Mouse (Mus musculus): ENCODE results near the gene Hsd3b7. TPM values are rescaled to one million over a fixed set of nuclear protein-coding genes. Genes with fewer than 3 reads are reported as not detected.

Gene Hsd3b7
- polyA plus RNA-seq, 1 experiment = 43.4 TPM

- Histone ChIP-seq H3K4me3 (ENCODE audit: insufficient read depth, low read length) (no peak overlapping the region), H3K27ac (ENCODE audit: insufficient read depth, low read depth, low read length) (no peak overlapping the region), H3K4me1 (ENCODE audit: control insufficient read depth, insufficient read depth, low read length) (peaks cover 4% of the 10 kb centered on the region; the same call in 1 of the 2 replicates)
- TF ChIP-seq CTCF (IDR thresholded peaks at IDR 0.05; ENCODE audit: low read depth, low read length) = no peak
- TF ChIP-seq POLR2A (IDR thresholded peaks at IDR 0.05; ENCODE audit: borderline replicate concordance, low read depth, low read length) = no peak
Observed at GRCm38 (mm10) chr7:127813821-127814220, 13.4 kb downstream of the Hsd3b7 start.

GRCm38 (mm10) chr7:127814241-127814921 is 14.0 kb downstream of the Hsd3b7 start:
- Histone ChIP-seq H3K4me1 (ENCODE audit: control insufficient read depth, insufficient read depth, low read length) (peaks cover 4% of the 10 kb centered on the region; the same call in 1 of the 2 replicates), H3K4me3 (ENCODE audit: insufficient read depth, low read length) (no peak overlapping the region), H3K27ac (ENCODE audit: insufficient read depth, low read depth, low read length) (no peak overlapping the region)
- TF ChIP-seq POLR2A (IDR thresholded peaks at IDR 0.05; ENCODE audit: borderline replicate concordance, low read depth, low read length) = no peak
- no peak for TF ChIP-seq CTCF (IDR thresholded peaks at IDR 0.05; ENCODE audit: low read depth, low read length)

GRCm38 (mm10) chr7:127815116-127815665 is 14.8 kb downstream of the Hsd3b7 start:
- Histone ChIP-seq H3K4me1 (ENCODE audit: control insufficient read depth, insufficient read depth, low read length) (peaks cover 4% of the 10 kb centered on the region; the same call in 1 of the 2 replicates), H3K27ac (ENCODE audit: insufficient read depth, low read depth, low read length) (no peak overlapping the region), H3K4me3 (ENCODE audit: insufficient read depth, low read length) (no peak overlapping the region)
- TF ChIP-seq POLR2A (IDR thresholded peaks at IDR 0.05; ENCODE audit: borderline replicate concordance, low read depth, low read length) (no peak), CTCF (IDR thresholded peaks at IDR 0.05; ENCODE audit: low read depth, low read length) (no peak)

GRCm38 (mm10) chr7:127815954-127816821 is 15.8 kb downstream of the Hsd3b7 start:
- Histone ChIP-seq H3K4me1 (ENCODE audit: control insufficient read depth, insufficient read depth, low read length) (peaks cover 4% of the 10 kb centered on the region; the same call in 1 of the 2 replicates), H3K27ac (ENCODE audit: insufficient read depth, low read depth, low read length) (no peak overlapping the region), H3K4me3 (ENCODE audit: insufficient read depth, low read length) (no peak overlapping the region)
- TF ChIP-seq POLR2A (IDR thresholded peaks at IDR 0.05; ENCODE audit: borderline replicate concordance, low read depth, low read length) = no peak
- TF ChIP-seq CTCF (IDR thresholded peaks at IDR 0.05; ENCODE audit: low read depth, low read length) = no peak

- no peak overlapping the region for H3K27ac ChIP-seq (ENCODE audit: insufficient read depth, low read depth, low read length)
- no peak for TF ChIP-seq CTCF (IDR thresholded peaks at IDR 0.05; ENCODE audit: low read depth, low read length)
- TF ChIP-seq POLR2A (IDR thresholded peaks at IDR 0.05; ENCODE audit: borderline replicate concordance, low read depth, low read length) = no peak
- peaks cover 4% of the 10 kb centered on the region; the same call in 1 of the 2 replicates for H3K4me1 ChIP-seq (ENCODE audit: control insufficient read depth, insufficient read depth, low read length)
- no peak overlapping the region for H3K4me3 ChIP-seq (ENCODE audit: insufficient read depth, low read length)
Observed at GRCm38 (mm10) chr7:127817053-127817452, 16.6 kb downstream of the Hsd3b7 start.

GRCm38 (mm10) chr7:127817776-127818175 is 17.4 kb downstream of the Hsd3b7 start:
- no peak overlapping the region for H3K27ac ChIP-seq (ENCODE audit: insufficient read depth, low read depth, low read length)
- no peak overlapping the region for H3K4me3 ChIP-seq (ENCODE audit: insufficient read depth, low read length)
- peaks cover 9% of the 10 kb centered on the region for H3K4me1 ChIP-seq (ENCODE audit: control insufficient read depth, insufficient read depth, low read length)
- TF ChIP-seq CTCF (IDR thresholded peaks at IDR 0.05; ENCODE audit: low read depth, low read length) = no peak
- TF ChIP-seq POLR2A (IDR thresholded peaks at IDR 0.05; ENCODE audit: borderline replicate concordance, low read depth, low read length) = no peak

GRCm38 (mm10) chr7:127820836-127821509 is 20.6 kb downstream of the Hsd3b7 start:
- no peak overlapping the region for H3K27ac ChIP-seq (ENCODE audit: insufficient read depth, low read depth, low read length)
- no peak for TF ChIP-seq CTCF (IDR thresholded peaks at IDR 0.05; ENCODE audit: low read depth, low read length)
- TF ChIP-seq POLR2A (IDR thresholded peaks at IDR 0.05; ENCODE audit: borderline replicate concordance, low read depth, low read length) = no peak
- peaks cover 6% of the 10 kb centered on the region; the same call in 1 of the 2 replicates for H3K4me1 ChIP-seq (ENCODE audit: control insufficient read depth, insufficient read depth, low read length)
- H3K4me3 ChIP-seq (ENCODE audit: insufficient read depth, low read length) = no peak overlapping the region

- TF ChIP-seq CTCF (IDR thresholded peaks at IDR 0.05; ENCODE audit: low read depth, low read length) (no peak), POLR2A (IDR thresholded peaks at IDR 0.05; ENCODE audit: borderline replicate concordance, low read depth, low read length) (no peak)
Observed at GRCm38 (mm10) chr7:127822494-127822893, 22.1 kb downstream of the Hsd3b7 start.

More at GRCm38 (mm10) chr7:127822494-127822893, 22.1 kb downstream of the Hsd3b7 start:
- H3K27ac ChIP-seq (ENCODE audit: insufficient read depth, low read depth, low read length) = no peak overlapping the region
- no peak overlapping the region for H3K4me3 ChIP-seq (ENCODE audit: insufficient read depth, low read length)
- H3K4me1 ChIP-seq (ENCODE audit: control insufficient read depth, insufficient read depth, low read length) = peaks cover 6% of the 10 kb centered on the region; the same call in 1 of the 2 replicates

Data from bone marrow macrophage, adult 2 months (primary cell).